Mouse (Mus musculus) intestine, embryonic 14.5 days (tissue): ENCODE results near the gene Ufl1. TPM values are rescaled to one million over a fixed set of nuclear protein-coding genes. Genes with fewer than 3 reads are reported as not detected.
"Not testable (repeated sequence)": the region's sequence is repeated elsewhere in the genome, so short reads cannot be mapped to it uniquely, and the experiment has no call there.

Source experiments
- ATAC-seq: fragments of 200-750 bp; cut with Nextera tagmentation; replicated peaks from 2 replicates; pipeline ENCODE4 v1.8.0; 2017; ENCODE audit warnings: low read depth, moderate number of reproducible peaks, moderate TSS enrichment, moderate library complexity; ENCODE audit not compliant: low FRiP score, low TSS enrichment
- DNase-seq: peaks from one replicate; pipeline ENCODE4 v3.0.0-alpha.2; 2018; ENCODE audit warnings: low spot score
- H3K27ac ChIP-seq: fragments of 300-500 bp; sonication (generic); 2 replicates; pipeline ENCODE4 v1.5.1; 2014; ENCODE audit warnings: low read depth, mild to moderate bottlenecking, control low read depth
- H3K27me3 ChIP-seq: fragments of 300-500 bp; sonication (generic); replicated peaks from 2 replicates; pipeline ENCODE4 v1.6.1; 2014; ENCODE audit warnings: low read length, control low read depth; ENCODE audit not compliant: control insufficient read depth, insufficient read depth
- H3K36me3 ChIP-seq: fragments of 300-500 bp; sonication (generic); 2 replicates; pipeline ENCODE4 v1.6.1; 2014; ENCODE audit warnings: low read length, control low read depth; ENCODE audit not compliant: control insufficient read depth, insufficient read depth
- H3K4me1 ChIP-seq: fragments of 300-500 bp; sonication (generic); replicated peaks from 2 replicates; pipeline ENCODE4 v1.6.1; 2014; ENCODE audit warnings: low read length, control low read depth, mixed read lengths; ENCODE audit not compliant: control insufficient read depth, insufficient read depth
- H3K4me2 ChIP-seq: fragments of 300-500 bp; sonication (generic); 2 replicates; pipeline ENCODE4 v1.6.1; 2014; ENCODE audit warnings: low read length
- H3K4me3 ChIP-seq: fragments of 300-500 bp; sonication (generic); 2 replicates; pipeline ENCODE4 v1.5.1; 2014; ENCODE audit warnings: low read depth, low read length, control low read depth, mixed read lengths
- H3K9ac ChIP-seq: fragments of 300-500 bp; sonication (generic); 2 replicates; pipeline ENCODE4 v1.6.1; 2014; ENCODE audit warnings: mild to moderate bottlenecking, low read length
- H3K9me3 ChIP-seq: fragments of 300-500 bp; sonication (generic); 2 replicates; pipeline ENCODE4 v1.6.1; 2016; ENCODE audit warnings: low read length, control low read depth; ENCODE audit not compliant: control insufficient read depth
- WGBS: fragments of 180-500 bp; shearing (Covaris S2); extraction: QIAGEN DNeasy Blood & Tissue Kit; methylation state at CpG from one replicate; pipeline ENCODE4 v1.1.7; 2014; 5-methylcytosine and 5-hydroxymethylcytosine counted together
- polyA plus RNA-seq: library from polyadenylated mRNA; unstranded; fragments of >200 nt; fragmentation: Nextera tagmentation; extraction: Ambion mirVana; gene quantifications from 2 replicates; pipeline ENCODE4 v1.2.1, GENCODE M21; 2014

Gene Ufl1
- 40.9 and 45.0 TPM in 2 replicates for polyA plus RNA-seq

GRCm38 (mm10) chr4:25281671-25282038, at the start of gene Ufl1:
Ufl1 (minus strand) TSS chr4:25281821.
- Histone ChIP-seq H3K4me3 (peak within 1 kb of the TSS; percentile 81), H3K27ac (peak within 1 kb of the TSS; percentile 96), H3K27me3 (no peaks in the 10 kb centered on the region), H3K4me2 (peak within 1 kb of the TSS; percentile 70), H3K9ac (peak within 1 kb of the TSS; percentile 91), H3K36me3 (peaks cover 21% of the 10 kb centered on the region), H3K4me1 (no peaks in the 10 kb centered on the region), H3K9me3 (no peaks in the 10 kb centered on the region)
- ATAC-seq (peak; percentile 99), DNase-seq (peak; percentile 98)
- WGBS = under 1% methylated on average over 30 of the region's 30 CpGs

DNA sequence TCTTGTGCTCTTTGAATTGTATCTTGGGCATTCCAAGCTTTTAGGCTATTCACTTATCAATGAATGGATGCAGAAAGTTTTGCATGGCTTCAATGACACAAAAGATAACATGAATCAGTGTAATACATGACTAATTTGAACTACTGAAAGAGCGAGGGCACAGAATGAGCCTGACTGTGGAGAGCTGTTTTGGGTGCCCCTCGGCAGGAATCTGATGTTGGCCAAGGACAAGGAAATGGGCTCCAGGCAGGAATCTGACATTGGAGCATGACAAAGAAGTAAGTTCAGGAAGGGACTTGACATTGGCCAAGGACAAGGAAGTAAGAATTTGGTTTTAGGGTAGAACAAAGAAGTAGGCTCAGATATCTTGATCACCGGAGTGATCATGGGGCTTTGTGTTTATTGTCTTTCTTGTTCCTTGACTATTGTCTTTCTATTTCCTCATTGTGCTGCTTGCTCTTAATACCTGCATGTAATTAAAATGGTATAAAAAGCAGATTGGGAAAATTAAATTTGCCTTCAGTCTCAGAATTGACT, 44.1 kb upstream of the Ufl1 start:
- Histone ChIP-seq H3K36me3 (no peaks in the 10 kb centered on the region), H3K4me1 (no peaks in the 10 kb centered on the region), H3K27ac (no peak overlapping the region), H3K27me3 (no peaks in the 10 kb centered on the region), H3K4me3 (no peak overlapping the region), H3K9me3 (no peaks in the 10 kb centered on the region), H3K9ac (no peak overlapping the region), H3K4me2 (no peak overlapping the region)
- ATAC-seq = no peak
- no peak for DNase-seq
- 92% methylated on average over 3 of the region's 3 CpGs for WGBS

- Histone ChIP-seq H3K36me3 (no peaks in the 10 kb centered on the region), H3K9ac (no peak overlapping the region), H3K4me2 (no peak overlapping the region), H3K27ac (no peak overlapping the region), H3K9me3 (no peaks in the 10 kb centered on the region), H3K4me1 (no peaks in the 10 kb centered on the region), H3K27me3 (no peaks in the 10 kb centered on the region), H3K4me3 (no peak overlapping the region)
- ATAC-seq = no peak
- DNase-seq = no peak
- WGBS = 73% methylated on average over 2 of the region's 2 CpGs
Observed at GRCm38 (mm10) chr4:25322631-25323178, 41.1 kb upstream of the Ufl1 start.

GRCm38 (mm10) chr4:25313767-25314166, 32.1 kb upstream of the Ufl1 start:
- H3K9ac ChIP-seq = no peak overlapping the region
- no peak for DNase-seq
- H3K4me1 ChIP-seq = no peaks in the 10 kb centered on the region
- no peaks in the 10 kb centered on the region for H3K36me3 ChIP-seq
- no peaks in the 10 kb centered on the region for H3K27me3 ChIP-seq
- no peak overlapping the region for H3K27ac ChIP-seq
- ATAC-seq = no peak
- H3K4me3 ChIP-seq = no peak overlapping the region
- H3K9me3 ChIP-seq = no peaks in the 10 kb centered on the region
- 87% methylated on average over 3 of the region's 3 CpGs for WGBS
- H3K4me2 ChIP-seq = no peak overlapping the region

DNA sequence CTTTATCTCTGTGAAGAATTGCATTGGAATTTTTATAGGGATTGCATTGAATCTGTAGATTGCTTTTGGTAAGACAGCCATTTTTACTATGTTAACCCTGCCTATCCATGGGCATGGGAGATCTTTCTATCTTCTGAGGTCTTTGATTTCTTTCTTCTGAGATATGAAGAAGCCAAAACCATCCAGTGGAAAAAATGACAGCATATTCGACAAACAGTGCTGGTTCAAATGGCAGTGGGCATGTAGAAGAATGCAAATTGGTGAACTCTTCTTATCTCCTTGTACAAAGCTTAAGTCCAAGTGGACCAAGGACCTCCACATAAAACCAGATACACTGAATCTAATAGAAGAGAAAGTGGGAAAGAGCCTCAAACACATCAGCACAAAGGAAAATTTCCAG, 3.4 kb upstream of the Ufl1 start:
- H3K4me1 ChIP-seq, H3K9ac ChIP-seq, H3K9me3 ChIP-seq, H3K4me2 ChIP-seq, DNase-seq, H3K36me3 ChIP-seq, H3K4me3 ChIP-seq, H3K27me3 ChIP-seq, H3K27ac ChIP-seq, ATAC-seq: not testable (repeated sequence)
- 81% methylated on average over 1 of the region's 1 CpGs for WGBS

DNA sequence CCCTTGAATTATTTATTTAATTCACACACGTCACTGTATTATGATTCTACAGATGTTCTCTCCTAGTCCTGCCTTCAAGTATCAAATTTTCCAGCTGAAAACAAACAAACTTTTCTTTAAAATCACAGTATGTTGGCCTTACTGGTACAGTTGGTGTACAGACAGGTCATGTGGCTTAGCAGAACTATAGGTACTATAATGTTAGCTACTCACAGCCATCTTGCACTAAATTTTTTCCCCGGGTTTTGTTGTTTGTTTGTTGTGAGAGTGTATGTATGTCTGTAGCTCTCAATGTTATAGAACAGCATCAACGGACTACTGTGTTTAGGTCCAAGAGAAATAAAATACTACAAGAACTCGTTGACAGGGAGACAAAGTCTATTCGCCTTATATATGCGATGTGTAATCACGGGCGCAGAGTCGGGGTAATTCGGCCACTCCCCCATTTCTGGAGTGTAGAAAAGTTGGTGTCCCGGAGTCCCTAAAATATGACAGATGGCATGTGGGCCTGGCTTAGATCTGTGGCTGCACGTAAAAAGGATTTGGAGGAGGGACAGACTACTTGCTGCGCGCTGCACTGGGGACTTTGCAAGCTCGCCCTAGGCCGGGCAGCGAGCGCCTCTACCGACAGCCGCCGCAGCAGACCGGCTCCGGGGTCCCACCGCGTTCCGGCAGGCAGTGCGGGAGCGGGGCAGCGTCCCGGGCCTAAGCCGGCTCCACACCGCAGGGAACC, 517 bp downstream of the Ufl1 start:
- ATAC-seq (peak; percentile 88), DNase-seq (no peak)
- H3K9me3 ChIP-seq = no peaks in the 10 kb centered on the region
- peak overlapping the region; percentile 81 for H3K4me3 ChIP-seq
- WGBS = 1% methylated on average over 28 of the region's 32 CpGs
- H3K27me3 ChIP-seq = no peaks in the 10 kb centered on the region
- peak overlapping the region; percentile 96 for H3K27ac ChIP-seq
- H3K36me3 ChIP-seq = peaks cover 25% of the 10 kb centered on the region
- peak overlapping the region; percentile 91 for H3K9ac ChIP-seq
- peak overlapping the region; percentile 70 for H3K4me2 ChIP-seq
- no peaks in the 10 kb centered on the region for H3K4me1 ChIP-seq

DNA sequence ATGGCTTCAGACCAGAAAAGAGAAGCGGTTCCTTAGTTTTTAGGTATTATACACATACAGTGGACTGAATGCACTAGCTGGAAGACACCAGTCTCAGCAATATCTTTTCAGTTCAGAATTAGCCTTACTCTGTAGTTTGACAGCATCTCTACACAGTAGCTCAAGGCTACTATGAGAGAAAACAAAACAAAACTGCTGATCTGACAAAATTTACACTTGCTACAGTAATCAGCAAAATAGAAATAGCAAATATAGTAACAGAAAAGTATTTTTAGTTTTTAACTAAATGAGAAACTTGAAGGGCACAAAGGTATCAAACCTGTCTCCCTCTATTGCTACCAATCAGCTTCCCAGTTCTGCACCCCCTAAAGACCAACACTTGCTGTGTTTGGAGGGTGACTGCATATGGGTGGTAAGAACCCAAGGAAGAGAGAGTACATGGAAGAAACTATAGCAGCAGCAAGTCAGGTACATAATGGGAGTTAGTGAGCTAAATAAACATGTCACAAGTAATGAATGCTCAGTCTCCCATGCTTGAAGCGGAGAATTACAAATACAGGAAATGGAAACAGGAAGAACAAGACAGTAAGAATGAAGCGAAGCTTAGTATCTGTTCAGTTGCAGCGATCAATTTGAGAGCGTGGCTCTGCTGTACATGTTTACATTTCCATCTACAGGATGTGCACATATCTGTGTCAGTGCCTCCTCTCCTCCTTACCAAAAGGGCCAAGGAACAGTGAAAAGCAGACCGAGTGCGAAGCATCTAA, 8.6 kb downstream of the Ufl1 start:
- no peaks in the 10 kb centered on the region for H3K9me3 ChIP-seq
- no peak overlapping the region for H3K27ac ChIP-seq
- no peaks in the 10 kb centered on the region for H3K27me3 ChIP-seq
- DNase-seq = no peak
- peaks cover 87% of the 10 kb centered on the region for H3K36me3 ChIP-seq
- no peak overlapping the region for H3K9ac ChIP-seq
- H3K4me1 ChIP-seq = no peaks in the 10 kb centered on the region
- no peak overlapping the region for H3K4me2 ChIP-seq
- no peak overlapping the region for H3K4me3 ChIP-seq
- no peak for ATAC-seq
- WGBS = 63% methylated on average over 7 of the region's 7 CpGs

DNA sequence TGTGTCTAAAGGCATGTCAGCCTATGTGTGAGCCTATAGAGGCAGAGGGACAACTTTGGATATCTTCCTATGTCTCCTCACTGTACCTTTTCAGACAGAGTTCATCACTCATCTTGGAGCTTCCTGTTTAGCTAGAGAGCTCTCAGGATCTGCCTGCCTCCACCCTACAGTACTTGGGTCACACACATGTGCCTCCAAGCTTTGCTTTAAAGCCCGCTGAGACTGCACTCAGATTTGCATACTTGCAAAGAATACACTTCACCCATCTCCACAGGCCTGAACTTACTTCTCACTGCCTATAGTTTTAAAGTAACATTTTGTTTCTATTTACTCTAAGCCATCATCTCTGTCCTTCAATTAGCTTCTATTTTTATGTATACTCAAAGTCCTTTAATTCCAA, 9.7 kb downstream of the Ufl1 start:
- ATAC-seq = no peak
- H3K4me1 ChIP-seq = no peaks in the 10 kb centered on the region
- WGBS = 90% methylated on average over 1 of the region's 1 CpGs
- H3K27ac ChIP-seq = no peak overlapping the region
- H3K36me3 ChIP-seq = peaks cover 87% of the 10 kb centered on the region
- H3K4me2 ChIP-seq = no peak overlapping the region
- no peak for DNase-seq
- H3K4me3 ChIP-seq = no peak overlapping the region
- H3K9ac ChIP-seq = no peak overlapping the region
- H3K27me3 ChIP-seq = no peaks in the 10 kb centered on the region
- no peaks in the 10 kb centered on the region for H3K9me3 ChIP-seq
